Mouse (Mus musculus): Measurements from ENCODE around the gene Pgm1.
A peak's percentile ranks its signal among the peaks of the same experiment; 100 is the strongest.

Gene Pgm1

DNA sequence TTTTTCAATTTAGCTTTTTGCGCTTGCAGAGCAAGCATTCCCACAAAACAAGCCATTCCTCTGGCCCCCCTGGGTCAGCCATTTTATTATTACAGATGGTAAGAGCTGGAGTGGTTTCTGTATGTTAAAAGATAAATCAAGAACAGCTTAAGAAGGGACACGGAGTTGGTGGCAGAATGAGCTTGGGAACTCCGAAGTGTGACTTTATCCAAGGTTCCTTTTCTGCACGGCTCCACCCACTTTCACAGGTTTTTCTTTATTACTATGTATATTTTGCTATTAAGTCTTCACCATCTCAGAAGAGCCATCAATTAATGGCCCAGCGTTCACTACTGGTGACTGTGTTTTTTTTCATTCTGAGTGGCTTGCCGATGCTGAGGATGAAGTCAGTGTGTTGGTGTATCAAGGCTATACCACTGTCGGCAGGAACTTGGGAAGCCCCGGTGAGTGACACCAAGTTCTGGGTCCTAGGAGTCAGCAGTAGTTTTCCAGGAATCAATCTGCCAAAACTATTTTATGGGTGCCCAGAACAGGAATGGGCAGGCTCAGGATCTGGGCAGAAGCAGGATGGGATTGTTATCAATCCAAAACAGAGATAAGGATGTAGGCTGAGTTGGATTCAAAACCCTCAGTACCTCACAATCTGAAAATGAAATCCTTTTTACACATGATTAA, 83.3 kb downstream of the Pgm1 start:
- peak; percentile 84 for DNase-seq

DNA sequence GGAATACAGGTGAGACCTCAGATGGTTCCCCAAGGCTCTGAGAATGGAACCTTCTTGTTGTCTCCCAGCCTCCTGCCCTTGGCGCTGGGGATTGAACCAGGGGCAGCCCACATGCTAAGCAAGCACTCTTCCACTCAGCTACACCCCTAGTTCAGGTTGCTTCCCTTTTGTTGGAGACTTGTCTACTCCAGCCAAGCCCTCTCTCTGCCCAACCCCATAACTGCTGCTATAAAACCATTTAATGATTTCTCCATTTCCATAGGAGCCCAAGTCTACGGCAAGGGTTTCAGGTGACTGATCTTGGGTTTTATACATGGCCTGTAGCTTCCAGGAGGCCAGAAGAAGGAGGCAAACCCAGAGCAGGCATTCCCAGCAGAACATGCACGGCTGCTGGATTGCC, 98.6 kb downstream of the Pgm1 start:
- DNase-seq, result peak; percentile 60

DNA sequence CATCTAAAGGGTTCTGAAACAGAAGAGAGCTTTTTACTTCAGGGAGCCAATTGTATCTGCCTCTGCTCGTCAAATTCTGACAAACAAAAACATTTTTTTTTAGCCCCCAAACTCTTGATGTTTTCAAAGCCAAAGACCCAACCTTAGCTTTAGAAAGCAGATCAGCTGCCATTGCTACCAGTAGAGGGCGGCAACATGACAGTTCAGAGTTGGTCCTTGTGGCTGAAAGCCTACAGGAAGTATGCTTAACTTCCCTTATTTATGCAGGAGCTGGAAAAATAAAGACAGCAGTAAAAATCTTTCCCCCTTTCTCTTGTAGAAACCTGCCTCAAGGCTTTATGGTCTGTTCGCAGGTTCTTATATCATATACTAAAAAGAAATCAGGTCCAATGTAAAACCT, 99.4 kb downstream of the Pgm1 start:
- DNase-seq, result peak; percentile 92

DNA sequence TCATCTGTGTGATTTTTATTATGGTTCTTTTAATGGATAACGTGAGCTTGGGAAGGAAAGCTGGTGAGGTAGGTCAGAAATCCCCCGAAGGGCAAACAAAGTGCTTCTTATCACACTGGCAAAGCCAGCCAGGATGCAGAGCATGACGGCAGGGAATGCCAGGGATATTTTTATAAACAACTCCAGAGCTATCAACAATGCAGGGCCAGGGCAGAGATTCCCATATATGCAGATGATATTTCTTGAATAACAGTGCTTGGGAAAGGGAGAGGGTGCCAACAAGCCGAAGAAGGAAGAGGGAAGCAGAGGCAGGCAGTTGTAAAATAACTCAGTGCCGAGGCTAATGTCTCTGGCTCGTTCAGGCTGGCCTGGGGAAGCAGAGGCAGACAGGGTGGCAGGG, 102.1 kb downstream of the Pgm1 start:
- DNase-seq, result peak; percentile 91

DNA sequence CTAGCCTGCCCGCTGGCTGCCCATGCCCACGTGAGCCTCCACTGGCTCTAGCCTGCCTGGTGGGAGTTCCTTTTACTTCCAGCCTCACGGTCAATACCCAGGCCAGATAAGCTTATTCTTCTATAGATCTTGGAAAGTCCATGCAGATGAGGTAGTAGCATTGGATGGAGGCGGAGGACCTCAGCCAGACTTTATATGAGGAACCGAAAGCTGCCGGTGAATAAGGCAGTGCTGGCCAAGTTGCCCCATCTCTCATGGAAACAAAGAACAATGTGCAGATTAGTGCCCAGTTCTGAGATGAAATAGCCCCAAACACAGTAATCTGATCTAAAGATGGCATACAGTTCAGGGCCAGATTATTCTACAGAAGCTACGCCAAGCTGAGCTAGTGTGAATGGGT, 103.4 kb downstream of the Pgm1 start:
- DNase-seq, result peak; percentile 68

DNA sequence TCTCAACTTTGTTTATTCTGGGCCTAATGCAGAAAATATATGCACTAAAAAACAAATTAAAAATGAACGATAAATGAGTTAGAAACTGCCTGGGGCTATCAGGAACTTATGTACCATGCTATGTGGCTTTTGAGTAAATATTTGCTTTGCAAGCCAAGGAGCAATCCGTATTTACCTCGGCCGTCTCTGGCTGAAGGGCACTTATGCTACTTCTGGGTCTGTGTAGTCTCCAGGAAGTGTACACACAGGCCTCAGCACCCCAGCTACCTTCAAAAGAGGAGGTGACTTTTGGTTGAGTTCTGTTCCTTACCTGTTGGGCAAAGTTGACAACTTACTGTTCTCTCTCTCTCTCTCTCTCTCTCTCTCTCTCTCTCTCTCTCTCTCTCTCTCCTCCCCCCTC, 104.7 kb downstream of the Pgm1 start:
- DNase-seq, result no peak

DNA sequence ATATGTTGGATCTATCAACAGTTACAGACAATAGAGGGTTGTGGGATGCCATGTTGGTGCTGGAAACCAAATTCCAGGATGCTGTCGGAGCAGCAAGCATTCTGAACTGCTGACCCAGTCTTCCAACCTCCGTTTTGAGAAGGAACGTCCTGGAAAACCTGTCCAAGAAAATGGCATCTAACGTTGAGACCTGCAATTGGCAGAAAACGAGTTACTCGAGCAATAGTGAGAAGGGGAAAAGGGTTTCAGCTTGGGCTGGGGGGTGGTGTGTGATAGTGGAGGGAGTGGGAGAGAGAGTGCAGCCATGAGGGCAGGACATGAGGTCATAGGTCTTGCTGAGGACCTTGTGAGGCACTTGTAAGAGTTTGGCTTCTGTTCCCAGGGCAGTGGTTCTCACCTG, 105.8 kb downstream of the Pgm1 start:
- peak; percentile 65 for DNase-seq

DNA sequence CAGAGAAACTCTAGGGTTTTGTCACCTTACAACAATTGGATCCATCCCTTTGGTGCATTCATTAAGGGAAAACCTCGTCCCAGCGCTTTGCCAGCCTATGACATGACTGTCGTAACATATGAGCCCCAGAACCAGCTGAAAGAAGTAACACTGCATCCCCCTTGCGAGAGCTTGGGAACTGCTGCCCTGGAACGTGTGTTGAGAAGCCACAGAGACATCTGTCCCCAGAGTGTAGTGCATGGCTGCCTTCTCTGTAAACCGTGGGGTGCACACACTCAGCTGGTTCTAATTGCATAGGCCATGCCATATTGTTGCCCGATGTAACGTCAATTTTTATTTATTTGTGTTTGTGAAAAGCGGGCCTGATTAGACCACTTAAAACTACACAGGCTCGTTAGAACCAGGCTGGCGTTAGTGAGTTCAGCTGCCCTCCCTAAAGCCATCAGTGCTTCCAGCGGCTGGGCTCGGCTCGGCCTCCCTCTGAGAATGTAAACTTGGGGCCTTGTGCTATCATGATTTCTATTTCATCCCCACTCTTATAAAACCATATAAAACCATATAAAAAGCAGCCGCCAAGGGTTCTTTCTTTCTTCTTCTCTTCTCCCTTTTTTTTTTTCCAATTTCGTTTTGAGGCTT, 106.8 kb downstream of the Pgm1 start:
- DNase-seq, result peak; percentile 59
